Mouse (Mus musculus) G1E (cell line): ENCODE data around the gene Gm44502. TPM values are rescaled to one million over a fixed set of nuclear protein-coding genes. Genes with fewer than 3 reads are reported as not detected.

Experiments
- ATAC-seq: 2 replicates; pipeline ENCODE4 v1.8.0; 2016; ENCODE audit warnings: mild to moderate bottlenecking; ENCODE audit not compliant: insufficient number of reproducible peaks, poor library complexity, low FRiP score, severe bottlenecking; ENCODE audit errors: extremely low read depth
- DNase-seq: peaks from one replicate; pipeline ENCODE4 v3.0.0; 2012; ENCODE audit warnings: low spot score
- H3K27me3 ChIP-seq: 2 replicates; pipeline ENCODE4 v1.6.1; 2012; ENCODE audit warnings: mild to moderate bottlenecking, low read length, inconsistent platforms; ENCODE audit not compliant: insufficient read depth
- H3K36me3 ChIP-seq: replicated peaks from 2 replicates; pipeline ENCODE3; 2012; ENCODE audit warnings: mild to moderate bottlenecking, inconsistent platforms
- H3K4me1 ChIP-seq: 2 replicates; pipeline ENCODE4 v1.6.1; 2012; ENCODE audit warnings: low read depth, low read length, inconsistent platforms, mixed read lengths; ENCODE audit not compliant: insufficient read depth
- H3K4me3 ChIP-seq: 2 replicates; pipeline ENCODE4 v1.5.1; 2012; ENCODE audit warnings: low read depth, mild to moderate bottlenecking, inconsistent platforms, low read length, moderate library complexity, mixed read lengths
- H3K9me3 ChIP-seq: replicated peaks from 2 replicates; pipeline ENCODE4 v1.6.1; 2012; ENCODE audit warnings: inconsistent platforms
- CTCF ChIP-seq: IDR thresholded peaks from 2 replicates; pipeline ENCODE4 v1.5.1; 2012; ENCODE audit warnings: low read depth, low read length, inconsistent platforms, mixed read lengths
- GATA1 ChIP-seq: IDR thresholded peaks from 2 replicates; pipeline ENCODE4 v1.6.1; 2012; ENCODE audit warnings: borderline replicate concordance, low read length, inconsistent platforms, mixed read lengths
- GATA2 ChIP-seq: IDR thresholded peaks from 2 replicates; pipeline ENCODE4 v1.6.1; 2012; ENCODE audit warnings: low read depth, low read length, inconsistent platforms, borderline replicate concordance
- POLR2AphosphoS5 ChIP-seq: IDR thresholded peaks from 2 replicates; pipeline ENCODE4 v1.6.1; 2012; ENCODE audit warnings: low read depth, low read length, inconsistent platforms; ENCODE audit not compliant: insufficient replicate concordance
- TAL1 ChIP-seq: conservative IDR thresholded peaks from 2 replicates; pipeline ENCODE4 v1.6.1; 2012; ENCODE audit warnings: low read depth, low read length, inconsistent platforms, mixed read lengths
- polyA plus RNA-seq: library from polyadenylated mRNA; stranded (reverse); fragments of >175 nt; gene quantifications from 2 replicates; pipeline ENCODE4 v1.2.3, GENCODE M21; 2012
- total RNA-seq, 2 experiments: library from RNA; stranded (forward) in 1 of 2; stranded (reverse) in 1 of 2; fragments of 200-1000 nt in 1 of 2; fragments of >200 nt in 1 of 2; fragmentation: Nextera tagmentation in 1 of 2; gene quantifications; 2 replicates each; pipeline ENCODE4 v1.2.3; 2014 to 2017

Gm44502 gene
- total and polyA plus RNA-seq, 3 experiments, result 0.71 to 0.93 TPM; not detected in 1

GRCm38 (mm10) chr15:89377938-89378828 lies 51.3 kb downstream of the Gm44502 start:
- DNase-seq (no peak), ATAC-seq (no peak)
- peaks cover 11% of the 10 kb centered on the region; the same call in 1 of the 2 replicates for H3K27me3 ChIP-seq
- peaks cover 20% of the 10 kb centered on the region for H3K9me3 ChIP-seq
- peaks cover 16% of the 10 kb centered on the region for H3K4me1 ChIP-seq
- peaks cover 10% of the 10 kb centered on the region for H3K36me3 ChIP-seq
- H3K4me3 ChIP-seq, result no peak overlapping the region; the same call in 1 of the 2 replicates
- TF ChIP-seq GATA2 (no peak), GATA1 (no peak)

DNA sequence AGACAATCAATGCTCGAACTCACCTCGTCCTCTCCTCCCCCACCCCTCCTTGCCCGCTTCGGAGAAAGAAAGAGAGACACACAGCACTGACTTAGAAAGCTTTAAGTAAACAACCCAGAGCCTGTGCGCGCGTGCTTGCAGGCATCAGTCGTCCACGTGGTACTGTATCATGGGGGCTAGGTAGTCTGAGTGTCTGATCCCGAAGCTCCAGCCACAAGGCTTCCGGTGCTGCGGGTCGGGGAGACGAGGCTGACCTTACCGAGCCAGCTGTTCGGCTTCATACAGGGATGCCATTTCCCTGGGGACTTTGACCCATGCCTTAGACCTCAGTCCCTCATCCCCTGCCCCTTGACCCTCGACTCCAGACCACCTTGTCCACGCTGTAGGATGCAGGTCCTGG lies 52.1 kb downstream of the Gm44502 start:
- H3K4me3 ChIP-seq, result no peak overlapping the region
- H3K36me3 ChIP-seq, result peaks cover 19% of the 10 kb centered on the region
- peaks cover 25% of the 10 kb centered on the region for H3K4me1 ChIP-seq
- peaks cover 8% of the 10 kb centered on the region; the same call in 1 of the 2 replicates for H3K27me3 ChIP-seq
- no peak for DNase-seq
- TF ChIP-seq GATA1 (no peak), GATA2 (no peak), TAL1 (no peak), POLR2AphosphoS5 (no peak), CTCF (no peak)
- H3K9me3 ChIP-seq, result peaks cover 20% of the 10 kb centered on the region
- ATAC-seq, result no peak

- Histone ChIP-seq H3K4me3 (no peak within 1 kb of the TSS), H3K9me3 (peaks cover 20% of the 10 kb centered on the region), H3K36me3 (peaks cover 23% of the 10 kb centered on the region), H3K4me1 (peaks cover 29% of the 10 kb centered on the region), H3K27me3 (peaks cover 8% of the 10 kb centered on the region; the same call in 1 of the 2 replicates)
- DNase-seq (no peak), ATAC-seq (no peak)
- TF ChIP-seq GATA2, result no peak
- TF ChIP-seq POLR2AphosphoS5, result no peak
- TF ChIP-seq CTCF, result no peak
- no peak for TF ChIP-seq GATA1
- TF ChIP-seq TAL1, result no peak
Measured at GRCm38 (mm10) chr15:89376957-89377356, 52.5 kb downstream of the Gm44502 start, which contains the start of gene Tymp. TSS of gene Tymp (minus strand) at chr15:89377039.

GRCm38 (mm10) chr15:89376040-89376439 lies 53.5 kb downstream of the Gm44502 start:
- H3K36me3 ChIP-seq, result peaks cover 32% of the 10 kb centered on the region
- H3K4me3 ChIP-seq, result no peak overlapping the region
- no peak for DNase-seq
- H3K4me1 ChIP-seq, result peaks cover 38% of the 10 kb centered on the region
- ATAC-seq, result no peak
- peaks cover 20% of the 10 kb centered on the region for H3K9me3 ChIP-seq
- no peak for TF ChIP-seq CTCF
- TF ChIP-seq POLR2AphosphoS5, result no peak
- no peak for TF ChIP-seq GATA2
- TF ChIP-seq GATA1, result no peak
- no peak for TF ChIP-seq TAL1
- H3K27me3 ChIP-seq, result peaks cover 8% of the 10 kb centered on the region; the same call in 1 of the 2 replicates

- H3K4me3 ChIP-seq, result peak overlapping the region; percentile 86; the same call in 1 of the 2 replicates
- no peak for TF ChIP-seq CTCF
- no peak for TF ChIP-seq POLR2AphosphoS5
- no peak for TF ChIP-seq TAL1
- TF ChIP-seq GATA2, result no peak
- TF ChIP-seq GATA1, result no peak
- peaks cover 43% of the 10 kb centered on the region for H3K36me3 ChIP-seq
- peaks cover 8% of the 10 kb centered on the region; the same call in 1 of the 2 replicates for H3K27me3 ChIP-seq
- H3K9me3 ChIP-seq, result peaks cover 20% of the 10 kb centered on the region
- peaks cover 49% of the 10 kb centered on the region for H3K4me1 ChIP-seq
- ATAC-seq (no peak), DNase-seq (no peak)
Measured at GRCm38 (mm10) chr15:89374801-89375534, 54.5 kb downstream of the Gm44502 start.

- Histone ChIP-seq H3K27me3 (peaks cover 6% of the 10 kb centered on the region; the same call in 1 of the 2 replicates), H3K9me3 (peaks cover 20% of the 10 kb centered on the region), H3K4me3 (peak overlapping the region; percentile 86), H3K36me3 (peaks cover 49% of the 10 kb centered on the region), H3K4me1 (peaks cover 55% of the 10 kb centered on the region)
- DNase-seq (no peak), ATAC-seq (no peak)
- no peak for TF ChIP-seq GATA2
- TF ChIP-seq GATA1, result no peak
- no peak for TF ChIP-seq TAL1
- TF ChIP-seq POLR2AphosphoS5, result no peak
- no peak for TF ChIP-seq CTCF
Measured at GRCm38 (mm10) chr15:89374340-89374739, 55.2 kb downstream of the Gm44502 start.
